Mouse (Mus musculus): ENCODE measurements around the gene Nenf. TPM values are rescaled to one million over a fixed set of nuclear protein-coding genes. Genes with fewer than 3 reads are reported as not detected.

Nenf gene
- total RNA-seq, 1 experiment from 2014 or later, result 15.9 TPM

DNA sequence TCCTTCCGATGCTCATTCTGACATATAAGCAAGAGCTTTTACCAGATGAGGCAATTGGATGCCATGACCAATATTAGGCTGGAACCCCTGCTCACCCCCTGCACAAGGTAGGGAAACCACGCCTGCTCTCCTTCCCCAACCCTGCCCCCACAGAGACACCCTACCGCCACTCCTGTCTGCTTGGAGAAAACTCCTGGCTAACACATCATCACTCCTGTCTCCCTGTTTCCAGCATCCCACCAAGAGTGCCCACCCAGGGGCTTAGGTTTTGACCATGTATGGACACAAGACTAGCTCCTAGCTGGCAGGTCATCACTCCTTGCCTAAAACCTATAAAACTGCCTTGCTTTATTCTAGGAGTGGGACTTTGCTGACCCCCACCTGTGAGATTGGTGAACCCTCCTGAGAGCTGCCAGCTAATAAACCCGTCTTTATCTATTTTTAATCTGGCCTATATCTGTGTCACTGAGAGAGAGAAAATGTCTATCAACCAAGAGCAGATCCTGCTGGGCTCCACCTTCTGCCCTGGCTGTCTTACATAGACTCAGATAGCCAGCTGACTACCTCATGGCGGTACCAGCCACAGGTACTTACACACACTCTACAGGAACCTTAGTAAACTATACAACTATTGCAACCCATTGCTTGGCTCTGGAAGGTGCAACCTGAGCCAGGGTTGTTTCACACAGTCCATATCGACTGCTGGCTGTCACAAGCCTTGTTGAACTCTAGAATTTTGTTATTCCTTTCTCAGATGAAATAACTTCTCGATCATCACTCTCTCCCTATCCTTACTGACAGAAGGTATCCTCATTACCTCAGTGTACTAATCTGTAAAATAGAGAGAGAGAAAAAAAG lies 7.0 kb upstream of the Nenf start:
- no peak for ATAC-seq (replicated peaks; ENCODE audit: low read depth, poor library complexity, severe bottlenecking)

DNA sequence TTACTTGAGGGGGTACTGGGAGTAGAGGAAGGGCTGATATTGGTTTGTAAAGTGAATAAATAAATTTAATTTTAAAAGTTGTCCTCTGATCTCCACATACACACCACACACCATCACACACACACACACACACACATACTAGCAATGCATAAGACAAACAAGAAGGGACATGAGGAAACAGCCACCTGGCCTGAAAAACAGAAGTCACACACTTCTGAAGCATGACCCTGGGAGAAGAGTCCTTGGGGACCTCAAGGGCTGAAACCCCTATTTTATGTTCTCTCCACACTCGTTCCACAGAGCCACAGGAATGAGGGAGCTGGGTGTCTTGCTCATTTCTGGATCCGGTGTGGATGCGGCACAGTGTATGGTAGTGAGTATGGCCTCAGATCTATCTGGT lies 5.4 kb upstream of the Nenf start:
- no peak for ATAC-seq (replicated peaks; ENCODE audit: low read depth, poor library complexity, severe bottlenecking)

DNA sequence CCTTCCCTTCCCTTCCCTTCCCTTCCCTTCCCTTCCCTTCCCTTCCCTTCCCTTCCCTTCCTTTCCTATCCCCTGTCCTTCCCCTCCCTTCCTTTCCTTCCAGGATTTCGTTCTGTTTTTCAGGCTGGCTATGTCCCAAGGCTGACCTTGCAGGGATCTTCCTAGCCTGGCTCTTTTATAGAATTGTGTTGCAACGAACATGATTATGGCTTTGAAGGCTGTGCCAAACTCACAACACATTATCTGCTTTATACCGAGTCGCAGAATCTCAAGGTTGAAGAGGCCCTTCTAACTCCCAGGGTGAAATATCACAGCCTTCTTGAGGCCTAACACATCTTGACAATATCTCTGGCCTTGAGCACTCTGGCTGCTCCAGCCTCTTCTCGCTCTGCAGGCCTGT lies 692 bp upstream of the Nenf start:
- no peak for ATAC-seq (replicated peaks; ENCODE audit: low read depth, poor library complexity, severe bottlenecking)

DNA sequence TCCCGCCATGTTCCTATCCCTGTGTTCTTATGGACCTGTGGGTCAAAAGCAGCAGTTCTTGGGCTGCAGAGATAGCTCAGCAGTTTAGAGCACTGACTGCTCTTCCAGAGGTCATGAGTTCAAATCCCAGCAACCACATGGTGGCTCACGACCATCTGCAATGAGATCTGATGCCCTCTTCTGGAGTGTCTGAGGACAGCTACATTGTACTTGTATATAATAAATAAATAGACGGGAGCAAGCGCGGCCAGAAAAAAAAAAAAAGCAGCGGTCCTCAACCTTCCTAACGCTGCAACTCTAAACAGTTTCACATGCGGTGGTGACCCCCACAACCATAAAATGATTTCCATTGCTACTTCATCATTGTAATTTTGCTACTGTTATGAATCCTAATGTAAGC lies 1.2 kb downstream of the Nenf start:
- no peak for ATAC-seq (replicated peaks; ENCODE audit: low read depth, poor library complexity, severe bottlenecking)

DNA sequence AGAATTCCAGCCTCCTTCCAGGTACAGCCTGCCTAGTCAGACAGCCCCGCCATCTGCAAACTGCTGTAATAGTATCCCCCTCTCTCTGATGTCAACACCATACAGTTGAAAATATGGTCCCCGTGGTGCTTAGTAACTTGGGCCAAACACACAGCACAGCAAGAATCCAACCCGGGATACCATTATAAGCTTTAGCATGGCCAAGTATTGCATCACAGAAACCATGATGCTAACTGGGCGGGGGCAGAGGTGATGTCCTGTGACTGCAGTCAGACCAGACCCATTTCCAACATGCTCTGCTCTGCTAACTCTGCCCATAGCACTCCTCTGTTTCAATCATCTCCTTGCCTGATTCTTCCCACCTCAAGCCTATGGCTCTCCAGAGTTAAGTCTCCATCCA lies 4.1 kb downstream of the Nenf start:
- no peak for ATAC-seq (replicated peaks; ENCODE audit: low read depth, poor library complexity, severe bottlenecking)

DNA sequence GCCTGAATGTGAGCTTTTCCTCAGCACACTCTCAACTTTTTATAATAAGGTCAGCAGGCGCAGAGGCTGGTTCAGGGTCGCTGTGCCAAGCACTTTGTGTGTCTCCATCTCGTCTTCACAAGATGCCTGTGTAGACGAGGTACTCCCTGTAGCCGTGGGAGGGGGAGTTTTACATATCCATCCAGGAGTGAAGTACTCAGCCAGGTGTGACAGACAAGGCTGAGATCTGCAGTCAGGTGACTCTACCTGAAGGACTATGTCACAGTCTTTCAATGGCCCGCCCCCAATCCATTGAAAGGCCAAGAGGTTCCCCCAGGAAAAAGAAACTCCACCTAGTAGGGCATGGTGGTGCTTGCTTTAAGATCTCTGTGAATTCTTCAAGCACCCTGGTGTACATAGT lies 4.8 kb downstream of the Nenf start:
- ATAC-seq (replicated peaks; ENCODE audit: low read depth, poor library complexity, severe bottlenecking), result no peak

DNA sequence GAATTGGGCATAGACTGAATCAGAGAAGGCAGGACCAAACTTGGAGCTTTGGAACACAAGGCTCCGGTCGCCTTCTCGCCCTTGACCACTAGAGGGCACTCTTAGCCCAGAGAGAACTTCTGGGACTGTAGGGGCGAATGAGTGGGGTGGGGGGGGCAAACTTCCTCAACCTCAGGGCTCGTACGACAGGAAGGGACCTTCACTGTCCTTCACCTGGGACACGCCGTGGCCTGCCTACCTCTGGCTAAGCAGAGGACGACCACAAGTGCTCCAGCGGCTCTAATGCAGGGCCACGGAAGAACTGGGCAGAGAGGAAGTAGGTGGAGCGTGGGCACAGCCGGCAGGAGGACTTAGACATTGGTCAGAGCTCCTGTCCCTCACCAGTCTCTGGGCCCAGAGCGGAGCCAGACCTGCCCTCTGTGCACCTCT lies 5.5 kb downstream of the Nenf start:
- peak; percentile 94 for ATAC-seq (replicated peaks; ENCODE audit: low read depth, poor library complexity, severe bottlenecking)

DNA sequence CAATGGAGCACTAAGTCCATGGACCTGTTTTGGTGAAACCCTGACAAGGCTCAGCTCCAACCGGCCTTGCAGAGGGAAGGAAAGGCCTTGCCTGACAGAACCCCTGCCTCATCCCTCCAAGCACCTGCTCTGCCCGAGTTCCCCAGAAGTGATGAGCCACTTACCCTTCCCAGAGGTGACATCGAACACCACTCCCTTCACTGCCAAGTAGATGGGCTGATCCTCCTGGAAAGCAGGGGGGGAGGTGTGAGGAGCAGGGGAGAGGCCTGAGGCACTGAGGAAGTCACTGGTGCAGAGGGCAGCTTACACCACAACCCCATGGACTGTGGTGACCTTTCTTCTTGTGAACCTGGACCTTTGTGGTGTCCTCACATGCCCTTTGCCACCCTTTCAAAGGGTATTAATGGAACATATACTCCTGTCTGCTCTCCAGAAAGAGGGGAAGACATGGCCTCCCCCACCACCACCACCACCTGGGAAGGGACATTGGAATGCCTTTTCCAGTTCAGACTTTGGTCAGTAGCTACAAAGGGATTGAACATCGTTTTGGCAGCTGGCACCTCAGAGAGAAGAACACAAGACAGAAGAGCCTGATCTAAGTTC lies 6.6 kb downstream of the Nenf start:
- ATAC-seq (replicated peaks; ENCODE audit: low read depth, poor library complexity, severe bottlenecking), result no peak

DNA sequence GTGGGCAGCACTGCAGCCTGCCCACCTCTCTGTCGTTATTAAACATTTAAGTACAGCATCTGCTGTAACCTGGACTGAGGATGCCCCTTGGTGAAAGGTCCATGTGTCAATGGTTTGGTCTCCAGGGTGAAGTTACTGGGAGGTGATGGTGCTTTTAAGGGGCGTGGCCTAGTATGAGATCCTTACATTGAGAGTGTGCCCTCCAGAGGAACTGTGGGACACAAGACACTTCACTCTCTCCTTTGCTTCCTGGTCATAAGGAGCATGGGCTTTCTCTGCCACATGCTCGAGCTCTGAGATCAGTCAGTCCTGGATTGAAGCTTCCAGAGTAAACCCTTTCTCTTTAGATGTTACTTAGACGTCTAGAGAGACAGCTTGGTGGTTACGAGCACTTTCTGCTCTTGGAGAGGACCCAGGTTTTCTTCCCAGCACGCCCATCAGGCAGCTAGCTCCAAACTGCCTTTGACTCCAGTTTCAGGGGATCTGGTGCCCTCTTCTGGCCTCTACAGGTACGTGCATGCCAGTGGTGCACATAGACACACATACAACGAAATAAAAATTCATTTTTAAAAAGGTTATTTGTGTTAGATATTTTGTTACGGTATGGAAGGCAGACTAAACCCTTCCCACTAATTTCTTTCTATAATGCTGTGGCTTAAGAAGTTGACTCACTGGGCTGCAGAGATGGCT lies 10.1 kb downstream of the Nenf start:
- no peak for ATAC-seq (replicated peaks; ENCODE audit: low read depth, poor library complexity, severe bottlenecking)

DNA sequence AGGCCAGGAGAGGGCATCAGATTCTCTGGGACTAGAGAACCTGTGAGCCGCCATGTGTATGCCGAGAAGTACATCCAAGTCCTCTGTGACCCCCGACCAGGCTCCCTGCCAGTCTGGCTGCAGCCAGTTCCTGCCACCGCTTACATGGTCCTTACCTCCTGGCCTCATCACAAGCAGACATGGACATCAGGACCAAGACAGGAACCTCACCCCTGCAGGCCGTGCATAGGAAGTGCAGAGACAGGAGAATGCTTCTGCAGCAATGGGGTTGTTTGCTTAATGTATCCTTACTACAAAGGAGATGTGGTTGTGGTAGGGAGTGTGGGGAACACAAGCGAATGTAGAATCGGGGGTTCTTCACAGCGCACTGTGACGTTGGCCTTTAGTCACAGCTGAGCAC lies 11.7 kb downstream of the Nenf start:
- ATAC-seq (replicated peaks; ENCODE audit: low read depth, poor library complexity, severe bottlenecking), result 0 out of 2 replicates have a peak, but pooled peaks have one; percentile 26

DNA sequence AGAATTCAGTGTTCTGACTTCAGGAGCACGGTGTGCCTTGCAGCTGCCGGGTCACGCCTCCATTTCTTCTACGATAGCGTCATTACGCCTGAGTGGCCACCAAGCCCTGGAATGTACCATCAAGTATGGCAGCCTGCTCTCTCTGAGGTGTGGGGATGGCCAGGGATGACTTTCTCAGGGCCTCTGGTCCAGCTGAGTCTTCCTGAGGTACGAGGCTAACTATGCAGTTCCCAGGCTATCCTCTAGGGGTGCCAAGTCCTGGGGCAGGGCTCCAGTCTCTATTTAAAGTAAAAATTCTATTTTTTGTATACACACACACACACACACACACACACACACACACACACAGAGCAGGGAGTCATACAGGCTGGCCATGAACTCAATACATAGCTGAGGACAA lies 12.4 kb downstream of the Nenf start:
- ATAC-seq (replicated peaks; ENCODE audit: low read depth, poor library complexity, severe bottlenecking), result peak; percentile 81

DNA sequence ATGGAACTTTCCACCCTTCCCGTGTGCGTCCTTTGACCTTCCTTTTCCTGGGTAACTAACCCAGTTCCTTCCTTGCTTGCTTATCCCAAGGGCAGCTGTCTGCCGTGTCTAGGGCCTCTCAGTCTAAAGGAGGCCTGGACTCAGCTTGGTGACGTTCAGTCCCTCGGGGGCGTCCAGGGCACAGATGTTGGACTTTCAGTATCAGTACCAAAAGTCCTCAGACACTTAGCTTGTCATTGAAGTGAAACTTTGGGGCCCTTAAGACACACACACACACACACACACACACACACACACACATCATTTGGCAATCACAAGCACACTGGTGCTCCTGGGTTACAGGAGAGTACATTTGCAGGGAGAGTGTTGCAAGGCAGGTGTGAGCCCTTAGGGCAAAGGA lies 13.8 kb downstream of the Nenf start:
- ATAC-seq (replicated peaks; ENCODE audit: low read depth, poor library complexity, severe bottlenecking), result no peak

DNA sequence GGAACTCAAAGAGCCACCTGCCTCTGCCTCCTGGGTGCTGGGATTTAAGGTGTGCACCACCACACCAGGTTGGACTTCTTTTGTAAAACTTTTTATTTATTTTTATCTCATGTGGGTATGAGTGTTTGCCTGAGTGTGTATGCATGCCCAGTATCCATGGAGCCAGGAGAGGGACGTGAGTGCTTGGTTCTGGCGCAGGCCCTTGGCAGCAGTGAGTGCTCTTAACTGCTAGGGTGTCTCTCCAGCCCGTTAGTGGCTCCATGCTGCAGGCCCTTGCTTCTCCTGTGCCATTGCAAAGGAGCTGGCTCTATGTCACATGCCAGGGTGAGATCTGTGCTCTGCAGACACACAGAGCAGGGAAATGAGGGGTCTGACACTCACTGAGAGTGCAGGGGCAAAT lies 14.3 kb downstream of the Nenf start:
- ATAC-seq (replicated peaks; ENCODE audit: low read depth, poor library complexity, severe bottlenecking), result no peak

DNA sequence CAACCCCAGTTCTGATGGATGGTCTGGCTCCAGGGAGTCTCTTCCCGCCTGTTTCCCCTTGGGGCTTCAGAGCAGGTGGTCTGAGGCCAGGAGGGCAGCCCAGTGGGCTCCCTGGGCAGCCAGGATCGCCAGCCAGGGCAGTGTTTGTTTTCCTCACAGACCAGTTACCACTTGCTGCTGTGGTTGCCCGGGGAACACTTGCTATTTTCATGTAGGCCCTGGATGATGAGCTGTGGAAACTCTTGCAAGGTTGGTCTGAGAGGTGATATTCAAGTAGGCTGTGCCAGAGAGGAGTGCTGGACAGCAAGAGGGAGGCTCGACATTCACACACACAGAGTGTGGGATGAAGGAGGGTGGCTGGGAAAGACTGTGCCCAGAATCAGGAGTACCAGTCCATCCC lies 16.1 kb downstream of the Nenf start:
- no peak for ATAC-seq (replicated peaks; ENCODE audit: low read depth, poor library complexity, severe bottlenecking)

DNA sequence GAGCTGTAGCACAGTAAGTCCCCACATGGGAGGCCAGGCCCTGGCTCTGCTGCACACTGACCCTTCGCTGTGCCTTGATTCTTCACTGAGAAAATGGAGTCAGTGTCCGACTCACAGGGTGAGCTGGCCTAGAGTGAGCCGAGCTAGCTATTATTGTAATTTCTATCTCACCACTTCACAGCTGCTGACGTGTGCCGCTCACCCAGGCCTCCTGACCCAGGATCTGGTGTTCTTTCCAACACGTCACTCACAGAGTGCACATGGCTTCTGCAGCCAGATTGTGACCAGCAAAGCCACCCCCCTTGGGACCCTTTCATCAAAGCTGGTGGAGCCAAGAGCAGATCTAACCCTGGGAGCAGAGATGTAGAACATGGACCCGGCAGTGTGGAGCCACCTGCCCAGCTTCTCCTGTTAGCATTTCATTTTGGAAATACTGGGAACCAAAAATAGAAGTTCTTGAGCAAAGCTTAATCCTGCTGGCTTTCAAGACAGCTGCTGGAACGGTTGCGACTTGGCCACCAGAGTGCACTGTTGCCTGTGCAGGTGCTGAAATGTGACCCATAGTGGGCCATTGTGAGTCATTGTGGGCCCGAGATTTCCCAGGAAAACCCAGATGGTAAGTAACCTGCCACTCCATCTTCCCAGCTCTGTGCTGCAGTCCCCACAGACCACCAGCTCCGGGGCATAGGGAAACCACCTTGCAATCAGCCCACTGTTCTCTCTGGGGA lies 18.6 kb downstream of the Nenf start:
- peak; percentile 71; the same call in 1 of the 2 replicates for ATAC-seq (replicated peaks; ENCODE audit: low read depth, poor library complexity, severe bottlenecking)

DNA sequence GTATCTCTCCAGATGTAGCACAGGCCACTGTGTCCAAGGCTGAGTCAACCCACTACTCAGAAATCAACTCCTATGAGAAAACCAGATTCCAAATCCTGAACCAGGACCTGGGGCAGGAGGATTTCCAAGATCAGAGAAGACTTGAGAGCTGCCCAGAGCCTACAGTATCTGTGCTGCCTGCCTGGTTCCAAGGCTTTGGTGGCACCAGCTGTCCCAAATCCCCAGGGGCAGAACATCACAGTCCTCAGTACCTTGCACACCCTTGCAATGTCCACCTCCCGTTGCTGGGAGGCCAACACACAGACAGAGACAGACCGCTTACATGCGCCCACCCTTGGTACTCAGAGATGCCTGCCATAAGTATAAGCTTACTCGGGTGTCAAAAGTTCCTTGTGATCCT lies 19.7 kb downstream of the Nenf start:
- no peak for ATAC-seq (replicated peaks; ENCODE audit: low read depth, poor library complexity, severe bottlenecking)

DNA sequence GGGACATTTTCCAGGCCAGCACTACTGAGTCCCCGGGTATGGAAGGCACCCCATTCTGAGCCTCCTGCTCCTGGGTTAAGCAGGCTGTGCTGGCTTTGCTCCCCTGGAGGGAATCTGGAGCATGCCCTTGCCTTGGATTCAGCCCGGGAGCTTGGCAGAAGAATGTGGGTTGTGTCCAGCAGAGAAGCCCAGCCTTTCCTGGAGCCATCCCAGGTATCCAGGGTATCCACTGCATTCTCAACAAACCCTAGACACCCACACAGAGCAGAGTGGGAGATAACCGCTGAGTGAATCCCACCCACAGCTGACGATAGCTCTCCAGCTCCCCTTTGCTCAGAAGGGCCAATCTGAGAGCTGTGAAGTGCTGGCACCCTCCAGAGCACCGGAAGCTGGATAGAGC lies 21.5 kb downstream of the Nenf start:
- ATAC-seq (replicated peaks; ENCODE audit: low read depth, poor library complexity, severe bottlenecking), result no peak

DNA sequence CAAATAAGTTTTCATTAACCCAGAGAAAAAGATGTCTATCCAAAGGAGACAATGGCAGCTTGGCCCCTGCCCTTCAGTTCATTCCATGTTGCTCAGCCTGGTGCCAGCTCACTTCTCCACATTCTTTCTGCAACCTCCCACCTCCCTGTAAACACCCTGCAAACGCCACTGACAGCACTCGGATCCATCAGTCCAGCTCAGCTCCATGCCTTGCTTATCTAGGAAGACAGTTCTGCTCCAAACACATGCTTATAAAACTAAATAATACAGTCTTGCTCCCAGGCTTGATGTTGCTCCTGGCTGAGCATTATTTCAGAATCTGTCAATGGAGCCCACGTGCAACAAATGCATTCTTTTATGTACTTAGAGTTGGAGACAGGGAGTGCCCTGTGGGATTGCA lies 22.2 kb downstream of the Nenf start:
- no peak for ATAC-seq (replicated peaks; ENCODE audit: low read depth, poor library complexity, severe bottlenecking)

DNA sequence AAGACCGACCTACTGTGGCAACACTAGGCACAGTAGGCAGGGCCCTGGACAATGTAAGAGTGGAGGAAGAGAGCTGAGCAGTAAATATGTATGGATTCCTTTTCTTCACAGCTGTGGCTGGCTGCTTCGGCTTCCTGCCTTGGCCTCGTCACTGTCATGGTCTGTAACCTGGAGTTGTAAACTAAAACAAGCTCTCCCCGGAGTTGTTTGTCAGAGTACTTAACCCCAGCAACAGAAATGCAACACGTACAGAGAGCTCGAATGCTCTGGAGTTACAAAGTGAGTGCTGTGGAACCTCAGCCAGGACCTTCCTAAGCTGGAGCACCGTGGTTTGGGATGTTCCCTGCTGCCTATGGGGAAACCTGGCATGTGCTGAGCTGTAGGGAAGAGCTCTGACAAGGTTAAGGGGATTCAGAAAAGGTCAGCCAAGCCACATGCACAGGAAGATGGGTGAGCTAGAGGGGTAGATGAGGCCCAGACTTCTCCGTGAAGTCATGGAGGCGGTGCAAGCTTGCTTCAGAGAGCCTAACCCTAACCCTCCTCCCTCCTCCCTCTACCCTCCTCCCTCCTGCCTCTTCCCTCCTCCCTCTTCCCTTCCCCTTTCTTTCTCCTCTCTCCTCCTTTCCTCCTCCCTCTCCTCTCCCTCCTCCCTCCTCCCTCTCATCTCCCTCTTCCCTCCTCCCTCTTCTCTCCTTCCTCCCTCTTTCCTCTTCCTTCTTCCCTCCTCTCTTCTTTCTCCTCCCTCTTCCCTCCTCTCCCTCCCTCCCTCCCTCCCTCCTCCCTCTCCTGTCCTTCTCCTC lies 23.8 kb downstream of the Nenf start:
- no peak for ATAC-seq (replicated peaks; ENCODE audit: low read depth, poor library complexity, severe bottlenecking)

DNA sequence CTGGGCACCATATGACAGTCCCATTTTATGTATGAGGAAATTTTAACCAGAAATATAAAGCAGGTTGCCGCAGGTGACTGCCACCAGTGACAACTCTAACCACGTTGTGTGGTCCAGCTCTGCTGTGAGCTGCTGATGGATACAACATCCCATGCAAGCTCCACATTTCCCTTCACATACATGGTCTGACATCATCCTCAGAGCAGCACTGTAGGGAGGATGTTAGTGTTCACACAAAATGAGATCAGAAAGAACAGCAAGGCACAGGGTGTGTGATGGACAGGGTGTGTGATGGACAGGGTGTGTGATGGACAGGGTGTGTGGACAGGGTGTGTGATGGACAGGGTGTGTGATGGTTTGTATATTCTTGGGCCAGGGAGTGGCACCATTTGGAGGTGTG lies 24.9 kb downstream of the Nenf start:
- ATAC-seq (replicated peaks; ENCODE audit: low read depth, poor library complexity, severe bottlenecking), result no peak

Data from common myeloid progenitor, adult 5-6 weeks (primary cell).